Mouse (Mus musculus) brown adipose tissue, adult 24 weeks (tissue): Measurements from ENCODE around the gene Tbc1d1. TPM values are rescaled to one million over a fixed set of nuclear protein-coding genes. Genes with fewer than 3 reads are reported as not detected.
"Not testable (repeated sequence)": the region's sequence is repeated elsewhere in the genome, so short reads cannot be mapped to it uniquely, and the experiment has no call there.

Experiments
- H3K27ac ChIP-seq: fragments of 200-500 bp; replicated peaks from 2 replicates; pipeline ENCODE4 v1.5.1; 2012; ENCODE audit warnings: low read depth, mild to moderate bottlenecking, low read length
- H3K4me1 ChIP-seq: fragments of 200-500 bp; 2 replicates; pipeline ENCODE4 v1.6.1; 2012; ENCODE audit warnings: low read length, mixed read lengths; ENCODE audit not compliant: control insufficient read depth, insufficient read depth, insufficient read length
- H3K4me3 ChIP-seq: fragments of 200-500 bp; 2 replicates; pipeline ENCODE4 v1.5.1; 2012; ENCODE audit warnings: low read depth, mild to moderate bottlenecking, low read length, moderate library complexity; ENCODE audit not compliant: insufficient read depth
- polyA plus RNA-seq: library from polyadenylated mRNA; stranded (reverse); fragments of >200 nt; gene quantifications from 2 replicates; pipeline ENCODE4 v1.2.4, GENCODE M21; 2012; ENCODE audit not compliant: missing spikeins, insufficient read depth, insufficient read length

The Tbc1d1 gene
- polyA plus RNA-seq, 1 experiment, result 5.6 TPM

DNA sequence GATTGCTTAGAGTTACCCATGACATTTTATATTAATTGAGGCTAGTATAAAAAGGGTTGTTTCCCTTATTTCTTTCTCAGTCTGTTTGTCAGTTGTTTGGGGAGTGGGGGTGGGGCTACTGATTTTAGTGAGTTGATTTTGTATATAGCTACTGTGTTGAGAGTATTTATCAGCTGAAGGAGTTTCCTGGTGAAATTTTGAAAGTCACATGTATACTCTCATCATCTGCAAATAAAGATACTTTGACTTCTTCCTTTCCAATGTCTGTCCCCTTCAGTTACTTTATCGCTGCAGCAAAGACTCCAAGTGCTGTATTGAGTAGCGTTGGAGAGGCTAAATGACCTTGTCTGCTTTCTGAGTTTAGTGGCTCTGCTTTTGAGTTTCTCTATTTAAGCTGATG lies 151.2 kb downstream of the Tbc1d1 start:
- H3K27ac ChIP-seq, result no peak overlapping the region
- peaks cover 3% of the 10 kb centered on the region; the same call in 1 of the 2 replicates for H3K4me1 ChIP-seq
- H3K4me3 ChIP-seq, result no peak overlapping the region

GRCm38 (mm10) chr5:64312295-64312694 lies 156.2 kb downstream of the Tbc1d1 start:
- Histone ChIP-seq H3K4me1 (peaks cover 23% of the 10 kb centered on the region), H3K27ac (0 out of 2 replicates have a peak overlapping the region, but pooled peaks have one; percentile 29), H3K4me3 (no peak overlapping the region)

DNA sequence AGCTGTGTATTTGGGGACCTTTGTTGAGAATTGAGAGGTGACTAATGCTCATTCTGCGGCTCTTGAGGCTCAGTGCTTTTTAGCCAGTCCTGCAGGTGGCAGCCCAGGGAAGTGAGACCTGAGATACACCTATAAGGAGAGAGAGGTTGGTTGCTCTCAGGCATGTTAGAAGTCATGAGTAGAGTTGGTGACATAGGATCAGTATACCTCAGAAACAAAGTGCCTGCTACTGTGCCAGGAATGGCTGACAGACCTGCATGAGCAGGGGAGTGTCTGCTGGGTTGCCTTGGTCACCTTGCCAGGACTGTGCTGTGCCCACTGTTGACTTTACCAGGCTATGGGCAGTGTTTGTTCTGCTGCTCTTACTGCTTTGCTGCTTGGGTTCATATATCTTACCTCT lies 157.4 kb downstream of the Tbc1d1 start:
- Histone ChIP-seq H3K4me3 (no peak overlapping the region), H3K27ac (no peak overlapping the region), H3K4me1 (peaks cover 31% of the 10 kb centered on the region)

DNA sequence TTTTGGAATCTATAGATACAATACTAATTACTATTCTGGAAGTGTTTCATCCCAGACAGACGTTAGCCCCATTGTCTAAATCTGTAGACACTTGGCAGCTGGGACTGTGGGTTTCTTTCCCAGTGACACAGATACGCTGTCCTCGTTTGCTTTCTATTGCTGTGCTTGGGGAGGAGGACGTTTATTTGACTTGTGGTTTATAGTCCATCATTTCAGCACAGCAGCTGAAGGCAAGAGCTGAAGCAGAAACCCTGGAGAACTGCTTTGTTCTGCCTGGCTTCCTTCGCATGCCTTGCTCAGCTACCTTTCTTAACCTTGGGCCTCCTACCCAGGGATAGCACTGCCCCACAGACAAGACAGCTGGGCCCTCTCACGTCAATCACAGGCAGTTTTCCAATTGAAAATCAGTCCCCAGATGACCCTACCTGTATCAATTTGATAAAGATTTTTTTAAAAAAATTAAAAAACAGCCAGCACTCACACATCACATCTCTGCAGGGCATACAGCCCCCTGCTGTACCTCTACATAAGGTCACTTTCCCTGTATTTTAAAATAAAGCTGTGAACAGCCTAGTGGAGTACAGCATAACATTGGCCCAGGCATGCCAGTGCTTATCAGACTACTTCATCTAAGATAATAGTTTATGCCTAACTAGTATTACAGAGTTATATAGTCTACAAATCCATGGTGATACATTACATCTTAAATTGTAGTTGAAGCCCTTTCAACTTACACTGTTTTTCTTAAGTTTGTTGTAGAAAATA lies 158.4 kb downstream of the Tbc1d1 start:
- no peak overlapping the region for H3K27ac ChIP-seq

GRCm38 (mm10) chr5:64315088-64315487 lies 159.0 kb downstream of the Tbc1d1 start:
- no peak overlapping the region for H3K4me3 ChIP-seq
- no peak overlapping the region for H3K27ac ChIP-seq
- H3K4me1 ChIP-seq, result peaks cover 32% of the 10 kb centered on the region

More for the DNA sequence above, 158.4 kb downstream of the Tbc1d1 start:
- Histone ChIP-seq H3K4me3 (no peak overlapping the region), H3K4me1 (peaks cover 31% of the 10 kb centered on the region)

- Histone ChIP-seq H3K27ac (peak overlapping the region; percentile 76), H3K4me3 (no peak overlapping the region), H3K4me1 (peaks cover 49% of the 10 kb centered on the region)
Observed at GRCm38 (mm10) chr5:64323286-64323685, 167.2 kb downstream of the Tbc1d1 start.

DNA sequence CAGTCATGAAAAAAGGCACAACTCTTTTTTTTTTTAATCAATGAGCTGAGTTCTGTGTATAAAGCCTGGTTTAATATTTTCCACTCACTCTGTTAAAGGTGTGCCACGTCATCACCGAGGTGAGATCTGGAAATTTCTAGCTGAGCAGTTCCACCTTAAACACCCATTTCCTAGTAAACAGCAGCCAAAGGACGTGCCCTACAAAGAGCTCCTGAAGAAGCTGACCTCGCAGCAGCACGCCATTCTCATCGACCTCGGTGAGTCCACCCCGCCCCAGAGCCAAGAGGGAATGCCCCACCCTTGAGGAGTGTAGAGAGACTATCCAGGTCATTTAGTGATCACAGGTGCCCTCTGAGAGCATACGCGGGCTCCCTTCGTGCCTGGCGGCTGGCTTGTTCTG lies 168.2 kb downstream of the Tbc1d1 start:
- Histone ChIP-seq H3K27ac (peak overlapping the region; percentile 76), H3K4me1 (peaks cover 50% of the 10 kb centered on the region), H3K4me3 (no peak overlapping the region)

- Histone ChIP-seq H3K4me3 (no peak overlapping the region), H3K4me1 (peaks cover 53% of the 10 kb centered on the region), H3K27ac (peak overlapping the region; percentile 76)
Observed at GRCm38 (mm10) chr5:64324920-64325319, 168.8 kb downstream of the Tbc1d1 start.

- H3K4me1 ChIP-seq, result peaks cover 55% of the 10 kb centered on the region
- peak overlapping the region; percentile 97 for H3K27ac ChIP-seq
- H3K4me3 ChIP-seq, result no peak overlapping the region
Observed at GRCm38 (mm10) chr5:64325741-64326355, 169.7 kb downstream of the Tbc1d1 start.

DNA sequence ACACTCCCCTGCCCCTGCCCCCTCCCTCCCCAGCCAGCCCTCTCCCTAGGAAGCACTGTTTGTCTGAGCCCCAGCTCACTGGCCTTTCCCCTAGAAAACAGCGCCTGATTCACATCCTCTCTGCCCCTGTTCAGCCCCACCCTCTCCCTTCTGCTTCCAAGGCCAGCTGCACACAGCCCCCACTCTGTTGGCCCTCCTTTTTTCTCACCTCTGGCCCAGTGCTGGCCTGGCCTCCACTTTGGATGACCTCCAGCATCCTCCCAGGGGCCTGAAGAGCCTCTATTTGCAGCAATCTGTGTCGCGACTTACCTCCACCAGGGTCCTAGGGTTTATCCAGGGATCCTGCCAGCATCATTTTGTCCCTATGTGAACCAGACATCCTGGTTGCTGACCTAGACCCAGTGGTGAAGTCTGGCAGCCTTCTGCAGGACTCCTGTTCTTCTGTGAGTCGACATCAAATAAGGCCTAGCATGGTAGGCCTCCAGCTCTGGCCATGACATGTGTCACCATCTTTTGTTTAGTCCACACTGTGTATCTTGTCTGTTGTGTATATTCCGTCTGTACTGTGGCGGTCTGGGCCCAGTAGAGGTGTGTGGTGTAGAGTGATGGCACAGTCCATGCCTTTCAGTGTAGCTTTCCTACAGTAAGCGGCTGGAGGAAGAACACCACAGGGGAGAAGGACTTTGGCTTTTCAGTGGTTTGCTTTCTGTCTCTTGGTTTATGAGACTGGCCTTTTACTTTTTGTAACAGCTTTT lies 170.5 kb downstream of the Tbc1d1 start:
- H3K4me1 ChIP-seq, result peaks cover 47% of the 10 kb centered on the region
- no peak overlapping the region for H3K4me3 ChIP-seq
- H3K27ac ChIP-seq, result peak overlapping the region; percentile 99

DNA sequence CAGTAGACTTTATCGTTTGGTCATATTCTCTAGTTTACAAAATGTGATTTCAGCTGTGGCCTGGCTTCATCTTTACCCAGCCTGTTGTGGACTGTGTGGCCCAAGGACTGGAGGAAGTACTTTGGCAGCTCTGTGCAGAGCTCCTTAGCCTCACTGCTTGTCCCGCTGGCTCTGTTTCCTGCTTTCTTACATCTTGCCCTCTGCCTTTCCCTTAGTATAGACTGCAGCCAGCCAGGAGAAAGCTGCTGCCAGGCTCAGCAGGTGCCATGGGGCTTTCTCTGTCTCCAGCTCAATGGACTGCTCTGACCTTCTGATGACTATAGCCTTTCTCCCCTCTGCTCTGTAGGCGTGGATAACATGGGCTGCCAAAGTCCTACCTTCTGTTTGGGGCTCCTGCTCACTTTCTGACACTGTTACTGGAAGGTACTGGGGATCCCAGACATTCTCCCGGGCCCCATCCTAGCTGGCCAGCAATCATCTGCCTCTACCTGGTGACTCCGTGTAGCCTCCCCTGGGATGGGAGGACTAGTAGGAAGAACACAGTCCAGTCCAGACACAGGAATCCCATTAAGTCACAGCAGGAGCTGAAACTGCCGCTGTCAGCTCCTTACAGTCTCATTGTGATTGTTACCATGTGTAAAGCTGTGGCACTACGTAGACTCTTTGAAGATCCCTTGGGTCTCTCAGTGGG lies 171.3 kb downstream of the Tbc1d1 start:
- H3K27ac ChIP-seq, result peak overlapping the region; percentile 99
- H3K4me3 ChIP-seq, result no peak overlapping the region

GRCm38 (mm10) chr5:64336767-64337408 lies 180.8 kb downstream of the Tbc1d1 start:
- Histone ChIP-seq H3K4me3 (no peak overlapping the region), H3K27ac (peak overlapping the region; percentile 78), H3K4me1 (peaks cover 30% of the 10 kb centered on the region)

More for the DNA sequence above, 171.3 kb downstream of the Tbc1d1 start:
- H3K4me1 ChIP-seq, result peaks cover 48% of the 10 kb centered on the region

DNA sequence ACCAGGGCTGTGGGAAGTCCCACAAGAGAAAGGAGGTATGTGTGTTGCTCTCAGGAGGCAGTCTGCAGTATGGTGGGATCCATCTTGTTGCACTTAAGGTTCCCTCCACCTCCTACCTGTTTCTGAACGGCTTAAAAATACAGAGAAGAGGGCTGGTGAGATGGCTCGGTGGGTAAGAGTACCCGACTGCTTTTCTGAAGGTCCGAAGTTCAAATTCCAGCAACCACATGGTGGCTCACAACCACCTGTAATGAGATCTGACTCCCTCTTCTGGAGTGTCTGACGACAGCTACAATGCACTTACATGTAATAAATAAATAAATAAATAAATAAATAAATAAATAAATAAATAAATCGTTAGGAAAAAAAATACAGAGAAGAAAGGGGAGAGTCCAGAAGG lies 182.7 kb downstream of the Tbc1d1 start:
- Histone ChIP-seq H3K27ac (peak overlapping the region; percentile 48), H3K4me1 (peaks cover 40% of the 10 kb centered on the region)
- not testable (repeated sequence) for H3K4me3 ChIP-seq

DNA sequence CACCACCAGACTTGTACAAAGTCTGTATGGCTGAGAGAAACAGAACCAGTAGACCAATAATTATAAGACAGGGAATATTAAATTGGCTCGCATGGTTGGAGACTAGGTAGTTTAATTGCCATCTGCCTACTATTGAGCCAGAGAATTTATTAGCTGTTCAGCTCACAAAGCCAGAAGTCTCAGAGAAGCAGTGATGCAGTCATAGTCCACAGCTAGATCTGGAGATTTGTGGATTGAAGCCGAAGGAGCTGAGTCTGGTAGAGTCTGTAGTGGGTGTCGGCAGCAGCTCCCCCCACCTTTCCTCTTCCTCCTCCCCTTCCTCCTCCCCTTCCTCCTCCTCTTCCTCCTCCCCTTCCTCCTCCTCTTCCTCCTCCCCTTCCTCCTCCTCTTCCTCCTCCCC lies 184.3 kb downstream of the Tbc1d1 start:
- peak overlapping the region; percentile 35 for H3K27ac ChIP-seq
- no peak overlapping the region for H3K4me3 ChIP-seq
- peaks cover 52% of the 10 kb centered on the region for H3K4me1 ChIP-seq
